Mouse (Mus musculus): Measurements from ENCODE around the gene Fars2.
"Not testable (repeated sequence)": the region's sequence is repeated elsewhere in the genome, so short reads cannot be mapped to it uniquely, and the experiment has no call there.

The Fars2 gene

DNA sequence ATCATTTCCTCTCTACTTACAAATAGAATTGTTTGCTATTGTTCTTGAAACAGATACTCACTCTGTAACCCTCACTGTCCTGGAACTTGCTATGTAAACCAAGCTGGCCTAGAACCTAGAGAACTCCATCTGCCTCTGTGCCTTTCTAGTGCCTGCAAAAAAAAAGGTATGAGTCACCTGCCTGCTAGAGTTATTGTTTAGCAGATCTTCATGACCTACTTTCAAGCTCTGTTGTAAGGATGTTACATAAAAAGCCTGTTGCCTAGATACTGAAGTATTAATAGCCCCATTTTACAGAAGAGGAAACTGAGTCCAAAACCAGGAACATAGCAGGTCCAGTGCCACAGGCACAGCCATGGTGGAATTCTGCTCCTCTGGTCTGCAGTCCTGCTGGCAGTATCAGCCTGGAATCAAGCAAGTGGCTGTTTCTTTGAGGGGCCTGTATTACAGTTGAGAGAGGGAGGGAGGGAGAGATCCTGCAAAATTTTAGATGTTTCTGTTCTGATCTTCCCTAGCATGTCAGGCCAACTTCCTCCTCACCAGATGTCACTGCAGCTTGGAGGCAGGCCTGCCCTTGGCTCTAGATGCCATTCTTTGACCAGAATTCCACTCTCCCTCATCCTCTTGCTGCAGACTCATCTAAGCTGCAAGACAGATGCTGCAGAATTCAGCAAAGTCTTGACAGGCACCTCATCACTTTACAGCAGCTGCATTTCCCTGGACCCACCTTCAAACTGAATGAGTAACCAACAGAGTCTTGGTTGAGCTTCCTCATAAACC, 250.7 kb downstream of the Fars2 start:
- no peak for DNase-seq (ENCODE audit: low read depth, low spot score)

- DNase-seq (ENCODE audit: low read depth, low spot score): no peak
Observed at GRCm38 (mm10) chr13:36368799-36369198, 251.6 kb downstream of the Fars2 start.

DNA sequence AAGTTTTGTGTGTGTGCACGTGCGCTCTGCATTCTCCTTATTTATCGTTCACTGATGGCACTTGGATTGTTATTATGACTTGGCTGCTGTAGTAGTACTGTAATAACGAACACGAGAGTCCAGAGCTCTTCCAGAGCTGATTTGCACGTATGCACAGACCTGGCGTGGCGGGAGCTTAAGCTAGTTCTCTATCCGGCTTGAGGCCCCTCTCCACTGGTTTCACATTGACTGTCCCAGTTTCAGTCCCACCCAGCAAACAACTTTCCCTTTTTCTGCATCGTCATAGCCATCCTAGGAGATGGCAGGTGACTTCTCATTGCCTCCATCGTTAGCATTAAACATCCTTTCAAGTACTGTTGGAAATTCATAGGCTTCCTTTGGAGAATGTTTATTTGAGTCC, 252.2 kb downstream of the Fars2 start:
- DNase-seq (ENCODE audit: low read depth, low spot score): no peak

GRCm38 (mm10) chr13:36383236-36383635, 266.0 kb downstream of the Fars2 start:
- no peak for DNase-seq (ENCODE audit: low read depth, low spot score)

GRCm38 (mm10) chr13:36386074-36386473, 268.9 kb downstream of the Fars2 start:
- DNase-seq (ENCODE audit: low read depth, low spot score): no peak

- no peak for DNase-seq (ENCODE audit: low read depth, low spot score)
Observed at GRCm38 (mm10) chr13:36391936-36392335, 274.7 kb downstream of the Fars2 start.

DNA sequence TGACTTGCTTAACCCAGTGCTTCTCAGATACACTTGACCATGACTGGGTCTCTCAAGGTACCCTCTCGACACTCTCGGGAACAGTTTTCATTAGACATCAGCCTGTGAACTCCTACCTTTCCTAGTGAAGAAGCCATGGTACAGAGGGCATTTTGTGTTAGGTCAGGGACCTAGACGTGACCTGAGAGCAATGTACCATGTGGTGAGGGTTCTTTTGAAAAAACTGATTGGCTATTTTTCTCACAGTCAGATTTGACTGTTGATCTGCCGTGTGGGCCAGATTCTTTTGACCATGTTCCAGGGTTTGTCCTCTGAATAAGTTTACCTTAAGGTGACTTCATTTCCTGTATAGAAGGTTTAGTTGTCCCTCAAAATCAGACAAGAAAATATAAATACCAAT, 275.5 kb downstream of the Fars2 start:
- DNase-seq (ENCODE audit: low read depth, low spot score): no peak

GRCm38 (mm10) chr13:36401011-36401410, 283.8 kb downstream of the Fars2 start:
- DNase-seq (ENCODE audit: low read depth, low spot score): no peak

DNA sequence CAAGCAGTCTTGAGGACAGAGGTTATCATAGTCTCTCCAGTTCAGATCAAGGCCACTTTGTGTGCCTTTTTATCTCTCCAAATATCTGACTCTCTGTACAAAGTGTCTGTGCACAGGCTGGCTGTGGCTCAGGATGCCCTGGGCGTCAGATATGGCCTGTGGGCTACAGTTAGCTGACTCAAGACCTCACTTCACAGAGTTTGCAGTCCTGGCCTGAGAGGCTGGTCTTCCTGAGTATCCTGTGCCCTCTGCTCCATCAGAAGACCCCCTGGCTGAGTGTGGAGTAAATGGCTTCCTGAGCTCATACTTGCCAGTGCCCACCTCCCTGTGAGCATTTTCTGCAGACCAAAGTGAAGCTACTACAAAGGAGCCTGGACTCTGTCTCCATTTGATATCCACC, 296.1 kb downstream of the Fars2 start:
- DNase-seq (ENCODE audit: low read depth, low spot score): no peak

- no peak for DNase-seq (ENCODE audit: low read depth, low spot score)
Observed at GRCm38 (mm10) chr13:36415176-36415575, 298.0 kb downstream of the Fars2 start.

- no peak for DNase-seq (ENCODE audit: low read depth, low spot score)
Observed at GRCm38 (mm10) chr13:36416546-36416945, 299.3 kb downstream of the Fars2 start.

- peak; percentile 25 for DNase-seq (ENCODE audit: low read depth, low spot score)
Observed at GRCm38 (mm10) chr13:36419357-36419756, 302.1 kb downstream of the Fars2 start.

GRCm38 (mm10) chr13:36422446-36422845, 305.2 kb downstream of the Fars2 start:
- no peak for DNase-seq (ENCODE audit: low read depth, low spot score)

- not testable (repeated sequence) for DNase-seq (ENCODE audit: low read depth, low spot score)
Observed at GRCm38 (mm10) chr13:36425824-36426705, 308.9 kb downstream of the Fars2 start.

DNA sequence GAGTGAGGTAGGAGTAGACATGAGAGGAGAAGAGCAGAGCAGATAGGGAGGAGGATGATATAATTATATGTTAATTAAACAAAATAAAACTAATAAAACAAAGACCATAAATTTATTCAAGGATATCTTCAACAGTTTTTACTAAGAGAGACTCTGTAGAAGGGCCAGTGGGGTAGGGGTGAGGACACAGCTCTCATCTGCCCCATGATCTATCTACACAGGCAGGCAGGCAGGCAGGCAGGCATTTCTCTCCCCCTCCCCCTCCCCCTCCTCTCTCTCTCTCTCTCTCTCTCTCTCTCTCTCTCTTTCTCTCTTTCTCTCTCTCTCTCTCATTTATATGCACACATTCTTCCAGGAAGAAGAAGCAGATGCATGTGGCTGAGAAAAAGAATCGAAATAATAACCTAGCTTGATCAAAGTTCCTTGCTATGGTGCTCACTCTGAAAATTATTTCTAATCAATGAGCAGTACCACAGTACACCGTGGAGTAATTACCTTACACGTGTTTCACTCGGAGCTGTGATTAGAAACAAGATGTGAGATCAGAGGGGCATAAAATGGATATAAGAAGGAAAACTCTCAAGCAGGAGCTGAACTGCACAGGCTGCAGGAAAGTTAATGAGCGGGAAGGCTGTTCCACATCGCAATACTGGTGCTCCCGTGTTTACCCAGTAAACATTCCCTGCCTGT, 312.4 kb downstream of the Fars2 start:
- no peak for DNase-seq (ENCODE audit: low read depth, low spot score)

DNA sequence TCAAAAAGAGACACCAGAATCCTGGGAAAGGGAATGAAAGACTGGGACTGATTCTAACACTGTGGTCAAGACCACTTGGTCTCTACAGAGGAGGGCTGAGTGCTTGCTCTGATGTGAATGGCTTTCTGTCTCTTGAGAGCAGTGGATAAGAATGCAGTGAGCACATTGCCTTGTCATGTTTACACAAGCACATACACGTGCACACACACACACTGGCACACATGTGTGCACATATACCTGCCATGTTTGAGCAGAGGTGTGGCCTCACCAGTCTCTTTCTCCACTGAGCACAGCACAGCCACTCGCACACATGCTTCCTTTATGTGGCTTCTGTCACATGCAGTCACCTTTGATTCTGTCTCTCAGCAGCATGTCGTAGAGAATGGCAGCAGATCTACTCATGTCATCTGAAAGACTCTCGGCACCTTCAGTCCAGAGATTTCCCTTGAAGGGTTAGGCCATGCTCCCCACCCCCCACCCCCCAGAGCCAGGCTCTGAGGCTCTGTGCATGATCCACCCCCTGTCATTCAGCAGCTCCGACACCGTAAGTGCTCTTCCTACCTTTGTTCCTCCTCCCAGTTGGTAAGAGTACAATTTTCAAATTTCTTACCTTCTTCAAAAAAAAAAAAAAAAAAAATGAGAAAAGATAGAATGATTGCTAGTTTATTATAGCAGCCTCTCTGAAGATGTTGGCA, 313.4 kb downstream of the Fars2 start:
- DNase-seq (ENCODE audit: low read depth, low spot score): no peak

DNA sequence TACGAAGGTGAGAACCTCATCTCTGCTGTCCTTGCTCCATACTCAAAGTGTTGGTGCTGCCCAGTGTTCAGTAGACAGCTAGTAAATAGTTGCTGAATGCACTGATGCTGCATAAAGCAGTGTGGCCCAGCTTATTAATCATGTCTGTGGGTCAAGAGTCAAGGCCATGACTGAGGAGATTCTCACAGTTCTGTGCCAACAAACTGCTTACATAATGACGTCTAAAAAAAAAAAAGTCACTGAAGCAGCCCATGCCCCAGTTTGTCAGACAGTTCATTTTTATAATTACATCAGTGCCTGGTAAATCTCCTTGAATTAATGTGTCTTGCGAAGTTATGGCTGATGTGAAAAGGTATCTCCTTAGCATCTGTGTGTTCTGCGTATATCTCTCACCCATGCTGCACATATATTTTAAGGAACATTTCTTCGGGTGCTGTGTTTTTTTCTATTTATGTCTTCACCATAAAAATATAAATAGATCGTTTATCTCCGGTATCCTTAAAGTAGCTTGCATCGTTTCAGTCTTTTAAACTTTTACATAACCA, 314.8 kb downstream of the Fars2 start:
- no peak for DNase-seq (ENCODE audit: low read depth, low spot score)

DNA sequence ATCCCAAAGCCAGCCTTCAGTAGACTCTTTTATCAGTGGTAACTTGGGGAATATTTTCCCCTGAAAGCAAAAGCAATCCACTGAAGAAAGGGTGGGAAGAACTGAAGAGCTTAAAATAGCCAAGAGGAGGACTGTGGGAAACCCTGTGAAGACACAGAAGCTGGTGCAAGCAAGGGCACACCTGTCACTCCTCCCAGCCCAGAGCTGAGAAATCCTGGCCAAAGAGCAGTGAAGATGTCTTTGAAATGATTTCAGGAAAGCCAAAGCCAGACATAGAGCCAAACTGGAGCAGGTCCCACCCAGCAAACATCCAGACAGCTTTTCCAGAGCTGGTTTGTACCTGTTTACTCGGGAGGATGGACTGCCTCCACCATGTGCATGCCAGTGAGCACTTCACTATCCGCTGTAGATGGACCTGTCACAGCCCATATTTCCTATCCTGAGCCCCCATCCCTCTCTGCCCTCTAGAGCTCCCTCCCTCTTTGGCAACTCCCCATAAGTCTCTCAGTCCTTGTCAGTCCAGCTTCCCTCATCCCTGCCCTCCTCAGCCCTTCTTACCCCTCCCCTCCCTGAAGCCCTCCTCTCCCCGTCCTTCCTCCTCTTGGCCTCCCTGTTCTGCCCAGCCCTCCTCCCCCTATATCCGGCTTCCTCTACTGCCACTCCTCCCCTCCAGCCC, 327.7 kb downstream of the Fars2 start:
- no peak for DNase-seq (ENCODE audit: low read depth, low spot score)

DNA sequence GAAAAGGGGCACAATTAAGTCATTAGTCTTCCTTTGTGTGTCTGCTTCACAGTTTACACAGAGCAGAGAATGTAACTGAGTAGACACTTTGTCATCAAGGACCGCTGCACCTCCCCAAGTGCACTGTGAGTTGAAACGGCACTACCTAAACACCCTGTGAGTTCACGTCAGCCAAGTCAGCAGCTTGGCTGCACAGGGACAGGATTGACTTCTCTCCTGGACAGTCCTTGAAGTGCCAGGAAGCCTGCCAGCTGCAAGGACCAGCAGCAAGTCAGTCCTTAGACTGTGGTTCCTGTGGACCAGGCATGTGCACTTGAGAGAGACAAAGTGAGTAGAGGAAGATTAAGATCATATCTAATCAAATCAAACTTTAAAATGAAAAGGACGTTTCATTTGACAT, 330.7 kb downstream of the Fars2 start:
- DNase-seq (ENCODE audit: low read depth, low spot score): peak; percentile 40

- DNase-seq (ENCODE audit: low read depth, low spot score): no peak
Observed at GRCm38 (mm10) chr13:36448565-36448964, 331.4 kb downstream of the Fars2 start.

DNA sequence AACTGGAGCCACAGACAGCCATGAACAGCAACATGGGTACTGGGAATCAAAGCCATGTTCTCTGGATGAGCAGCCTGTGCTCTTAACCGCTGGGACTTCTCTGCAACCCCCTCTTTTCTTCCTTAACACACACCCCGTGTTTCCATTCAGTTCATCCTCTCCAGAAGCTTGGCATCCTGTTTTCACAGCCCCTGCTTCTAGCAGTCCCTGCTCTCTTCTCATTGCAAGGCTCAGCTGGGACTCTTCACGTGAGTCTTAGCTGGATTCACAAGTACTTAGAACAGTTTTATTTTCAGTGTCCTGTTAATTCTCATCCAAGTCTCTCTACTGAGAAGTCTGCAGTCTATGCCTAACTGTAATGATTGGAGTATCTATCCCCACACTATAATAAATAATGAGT, 334.2 kb downstream of the Fars2 start:
- DNase-seq (ENCODE audit: low read depth, low spot score): no peak
